Mouse (Mus musculus) embryonic facial prominence, embryonic 15.5 days (tissue): ENCODE measurements around the gene Foxd2. TPM values are rescaled to one million over a fixed set of nuclear protein-coding genes. Genes with fewer than 3 reads are reported as not detected.

Source experiments
- ATAC-seq: fragments of 200-750 bp; cut with Nextera tagmentation; 2 replicates; pipeline ENCODE4 v1.8.0; 2017; ENCODE audit warnings: low read depth, moderate TSS enrichment; ENCODE audit not compliant: insufficient number of reproducible peaks, low FRiP score, low TSS enrichment
- H3K27ac ChIP-seq: fragments of 300-500 bp; sonication (generic); replicated peaks from 2 replicates; pipeline ENCODE4 v1.5.1; 2015; ENCODE audit warnings: mild to moderate bottlenecking, inconsistent platforms
- H3K27me3 ChIP-seq: fragments of 300-500 bp; sonication (generic); 2 replicates; pipeline ENCODE4 v1.6.1; 2015; ENCODE audit warnings: inconsistent platforms
- H3K36me3 ChIP-seq: fragments of 300-500 bp; sonication (generic); 2 replicates; pipeline ENCODE4 v1.6.1; 2015; ENCODE audit warnings: mild to moderate bottlenecking, inconsistent platforms
- H3K4me1 ChIP-seq: fragments of 300-500 bp; sonication (generic); 2 replicates; pipeline ENCODE4 v1.6.1; 2015; ENCODE audit warnings: inconsistent platforms
- H3K4me2 ChIP-seq: fragments of 300-500 bp; sonication (generic); replicated peaks from 2 replicates; pipeline ENCODE4 v1.6.1; 2015; ENCODE audit warnings: mild to moderate bottlenecking, inconsistent platforms
- H3K4me3 ChIP-seq: fragments of 300-500 bp; sonication (generic); replicated peaks from 2 replicates; pipeline ENCODE4 v1.5.1; 2015; ENCODE audit warnings: mild to moderate bottlenecking, inconsistent platforms
- H3K9ac ChIP-seq: fragments of 300-500 bp; sonication (generic); 2 replicates; pipeline ENCODE4 v1.6.1; 2015; ENCODE audit warnings: inconsistent platforms
- H3K9me3 ChIP-seq: fragments of 300-500 bp; sonication (generic); replicated peaks from 2 replicates; pipeline ENCODE4 v1.6.1; 2016; ENCODE audit warnings: inconsistent platforms
- WGBS: fragments of 180-500 bp; shearing (Covaris S2); methylation state at CpG from one replicate; pipeline ENCODE4 v1.1.7; 2015; 5-methylcytosine and 5-hydroxymethylcytosine counted together
- polyA plus RNA-seq: library from polyadenylated mRNA; unstranded; fragments of >200 nt; fragmentation: Nextera tagmentation; extraction: Ambion mirVana; gene quantifications from 2 replicates; pipeline ENCODE4 v1.2.1, GENCODE M21; 2015

Foxd2 gene
- polyA plus RNA-seq, 1 experiment from 2014 or later: 1.8 TPM

DNA sequence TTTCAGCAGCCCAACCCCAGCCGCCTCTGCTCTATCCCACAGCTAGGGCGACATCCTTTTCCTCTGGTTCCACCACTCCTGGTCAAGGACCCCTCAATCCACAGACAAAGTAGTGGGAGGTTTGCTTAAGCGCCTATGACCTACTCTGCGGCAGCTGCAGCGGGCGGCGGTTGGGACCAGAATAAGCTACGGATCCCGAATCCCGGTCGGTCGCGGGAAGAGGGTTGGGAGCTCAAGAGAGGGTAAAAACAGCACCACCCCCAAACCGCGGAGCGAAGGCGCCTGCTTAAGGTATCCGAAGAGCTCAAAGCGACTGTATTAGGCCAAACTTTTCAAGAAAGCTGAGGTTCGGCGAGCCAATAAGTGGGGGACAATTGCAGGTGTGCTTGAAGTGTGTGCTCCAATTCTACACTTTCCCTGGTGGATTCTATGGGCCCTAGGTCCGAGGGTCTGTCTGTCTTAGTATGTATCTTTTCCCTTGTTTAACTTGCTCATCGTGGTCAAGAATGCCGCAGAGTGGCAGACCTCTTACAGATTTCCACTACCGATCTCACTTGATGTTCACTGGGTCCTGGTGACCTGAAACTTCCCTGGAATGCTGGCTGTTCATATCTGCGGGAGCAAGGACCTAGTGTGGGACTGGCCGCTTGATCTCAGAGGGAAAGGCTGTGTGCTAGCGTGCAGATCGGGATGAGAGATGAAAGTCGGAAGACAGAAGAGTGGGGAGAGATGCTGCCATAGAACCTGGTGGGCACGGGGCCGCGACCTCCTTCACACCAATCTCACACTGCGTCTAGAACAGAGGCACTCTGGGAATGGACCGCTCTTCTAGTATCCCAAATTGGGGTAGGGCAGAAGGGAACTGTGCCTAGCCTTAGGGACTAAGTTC, 4.3 kb upstream of the Foxd2 start:
- H3K27ac ChIP-seq: no peak overlapping the region
- peak overlapping the region; percentile 11; the same call in 1 of the 2 replicates for H3K4me3 ChIP-seq
- H3K9ac ChIP-seq: no peak overlapping the region
- peaks cover 91% of the 10 kb centered on the region for H3K27me3 ChIP-seq
- WGBS: 12% methylated on average over 35 of the region's 35 CpGs
- H3K4me2 ChIP-seq: peak overlapping the region; percentile 29; the same call in 1 of the 2 replicates
- H3K4me1 ChIP-seq: peaks cover 30% of the 10 kb centered on the region
- H3K9me3 ChIP-seq: no peaks in the 10 kb centered on the region
- no peaks in the 10 kb centered on the region for H3K36me3 ChIP-seq
- no peak for ATAC-seq

DNA sequence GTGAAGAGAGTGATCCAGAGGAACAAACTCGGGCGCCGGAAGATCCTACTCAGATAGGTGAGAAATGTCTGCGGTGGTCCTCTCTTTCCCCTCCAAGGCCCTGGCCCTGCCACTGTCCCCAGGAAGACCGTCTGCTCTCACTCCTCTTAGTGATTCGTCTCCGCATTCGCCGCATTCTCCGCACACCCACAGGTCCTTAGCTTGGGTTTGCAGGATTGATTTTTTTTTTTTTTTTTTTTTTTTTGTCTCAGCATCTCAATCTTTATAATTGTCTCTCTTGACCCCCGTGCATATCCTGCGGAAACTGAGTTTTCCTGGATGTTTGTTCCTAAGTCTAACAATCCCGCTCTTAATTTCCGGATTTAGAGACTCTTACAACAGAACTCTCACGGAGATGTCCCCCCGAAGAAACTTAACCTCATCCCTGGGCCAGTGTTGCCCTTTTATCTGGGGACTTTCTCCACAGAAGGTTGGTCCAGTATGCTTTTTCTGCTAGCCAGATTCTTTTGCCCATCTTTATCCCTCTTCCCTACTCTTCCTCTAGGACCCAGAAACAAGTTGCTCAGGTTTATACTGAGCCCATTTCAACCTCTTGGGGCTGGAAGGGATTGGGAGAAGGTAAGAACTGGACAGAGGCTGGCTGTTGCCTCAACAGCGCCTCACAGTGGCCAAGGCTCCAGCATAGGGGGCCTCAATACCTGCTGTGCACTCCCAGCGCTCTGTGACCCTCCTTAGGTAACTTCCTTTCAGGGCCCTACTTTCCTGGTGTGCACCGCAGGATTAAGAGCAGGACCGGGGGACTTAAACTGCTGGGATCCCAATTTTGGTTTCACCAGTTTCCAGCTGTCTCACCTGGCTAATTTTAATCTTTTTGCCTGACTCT, 1.2 kb upstream of the Foxd2 start:
- peaks cover 43% of the 10 kb centered on the region for H3K4me1 ChIP-seq
- peak overlapping the region; percentile 59 for H3K4me3 ChIP-seq
- H3K4me2 ChIP-seq: peak overlapping the region; percentile 92
- WGBS: 3% methylated on average over 20 of the region's 20 CpGs
- no peaks in the 10 kb centered on the region for H3K36me3 ChIP-seq
- H3K27ac ChIP-seq: 0 out of 2 replicates have a peak overlapping the region, but pooled peaks have one; percentile 83
- ATAC-seq: no peak
- no peaks in the 10 kb centered on the region for H3K9me3 ChIP-seq
- peak overlapping the region; percentile 24 for H3K9ac ChIP-seq
- peaks cover 97% of the 10 kb centered on the region for H3K27me3 ChIP-seq

DNA sequence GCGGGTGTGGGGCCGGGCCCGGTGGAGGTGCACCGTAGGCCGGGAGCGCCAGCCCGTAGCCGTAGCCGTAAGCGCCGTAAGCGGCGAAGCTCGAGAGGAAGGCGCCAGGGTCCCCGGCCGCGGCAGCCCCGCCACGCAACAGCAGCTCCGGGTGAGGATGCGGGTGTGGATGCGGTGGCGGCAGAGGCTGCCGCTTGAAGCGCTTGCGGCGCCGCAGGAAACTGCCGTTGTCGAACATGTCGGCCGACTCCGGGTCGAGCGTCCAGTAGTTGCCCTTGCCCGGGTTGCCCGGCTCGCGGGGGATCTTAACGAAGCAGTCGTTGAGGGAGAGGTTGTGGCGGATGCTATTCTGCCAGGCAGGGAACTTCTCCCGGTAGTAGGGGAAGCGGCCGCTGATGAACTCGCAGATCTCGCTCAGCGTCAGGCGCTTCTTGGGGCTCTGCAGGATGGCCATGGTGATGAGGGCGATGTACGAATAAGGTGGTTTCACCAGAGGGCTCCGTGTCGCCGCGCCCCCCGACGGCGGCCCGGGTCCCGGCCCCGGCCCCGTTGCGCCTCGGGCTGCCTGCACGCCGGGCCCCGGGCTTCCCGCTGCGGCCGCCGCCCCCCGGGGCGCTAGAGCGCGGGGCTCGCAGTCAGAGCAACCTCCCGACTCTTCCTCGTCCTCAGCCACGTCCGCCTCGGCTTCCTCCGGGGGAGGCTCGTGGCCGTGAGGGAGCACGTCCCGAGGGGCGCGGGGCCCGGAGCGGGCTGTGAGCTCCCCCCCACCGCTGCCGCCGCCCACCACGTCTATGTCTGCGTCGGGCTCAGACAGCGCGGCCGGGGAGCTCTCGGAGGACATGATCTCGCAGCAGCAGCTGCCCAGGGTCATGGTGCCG, 483 bp downstream of the Foxd2 start:
- Histone ChIP-seq H3K36me3 (no peaks in the 10 kb centered on the region), H3K4me2 (peak overlapping the region; percentile 92), H3K4me3 (peak overlapping the region; percentile 59), H3K27me3 (peaks cover 97% of the 10 kb centered on the region), H3K9me3 (no peaks in the 10 kb centered on the region), H3K9ac (peak overlapping the region; percentile 54), H3K27ac (peak overlapping the region; percentile 83), H3K4me1 (peaks cover 36% of the 10 kb centered on the region)
- WGBS: under 1% methylated on average over 93 of the region's 103 CpGs
- ATAC-seq: peak; percentile 1; the same call in 1 of the 2 replicates

DNA sequence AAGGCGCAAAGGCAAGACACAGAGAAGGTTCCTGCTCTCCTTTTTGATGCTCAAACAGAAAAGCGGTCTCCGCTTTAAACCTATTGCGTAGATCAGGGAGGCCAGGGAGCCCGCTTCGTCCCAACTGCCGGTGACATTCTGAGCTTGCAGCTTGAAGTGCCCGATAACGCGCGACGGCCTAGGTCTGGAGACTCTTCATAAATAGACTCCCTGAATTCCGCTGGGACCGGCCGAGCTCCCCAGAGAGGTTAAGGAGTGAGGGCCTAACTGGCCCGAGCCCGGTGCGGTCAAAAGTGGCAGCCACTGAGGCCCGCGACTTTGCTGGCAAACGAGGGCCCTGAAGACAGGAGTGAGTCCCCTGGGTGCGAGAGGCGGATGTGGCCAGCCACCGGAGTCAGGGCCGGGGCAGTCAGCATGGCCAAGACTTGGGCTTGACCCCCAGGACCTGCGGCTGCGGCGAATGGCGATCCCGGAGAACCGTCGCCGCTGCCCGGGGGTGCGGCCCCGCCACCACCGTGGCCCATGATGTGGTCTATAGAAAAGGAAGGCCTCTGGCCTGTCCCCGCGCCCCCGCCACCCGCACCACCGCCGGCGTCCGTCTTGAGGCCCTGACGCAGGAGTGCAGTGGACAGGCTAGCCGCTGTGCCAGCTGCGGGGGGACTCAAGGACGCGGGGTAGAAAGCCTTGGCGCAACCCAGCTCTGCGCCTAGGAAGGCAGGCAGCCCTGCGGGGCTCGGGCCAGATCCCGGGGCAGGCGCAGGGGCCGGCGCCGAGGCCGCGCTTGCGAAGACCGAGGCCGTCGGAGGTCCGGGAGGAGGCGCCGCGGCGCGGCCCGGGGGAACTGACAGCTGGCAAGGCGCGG, 1.4 kb downstream of the Foxd2 start:
- no peaks in the 10 kb centered on the region for H3K9me3 ChIP-seq
- peak overlapping the region; percentile 59 for H3K4me3 ChIP-seq
- no peak overlapping the region; the same call in 1 of the 2 replicates for H3K9ac ChIP-seq
- peak overlapping the region; percentile 92 for H3K4me2 ChIP-seq
- no peak overlapping the region; the same call in 1 of the 2 replicates for H3K27ac ChIP-seq
- peaks cover 96% of the 10 kb centered on the region for H3K27me3 ChIP-seq
- no peaks in the 10 kb centered on the region for H3K36me3 ChIP-seq
- H3K4me1 ChIP-seq: peaks cover 38% of the 10 kb centered on the region
- no peak for ATAC-seq
- 3% methylated on average over 70 of the region's 74 CpGs for WGBS

DNA sequence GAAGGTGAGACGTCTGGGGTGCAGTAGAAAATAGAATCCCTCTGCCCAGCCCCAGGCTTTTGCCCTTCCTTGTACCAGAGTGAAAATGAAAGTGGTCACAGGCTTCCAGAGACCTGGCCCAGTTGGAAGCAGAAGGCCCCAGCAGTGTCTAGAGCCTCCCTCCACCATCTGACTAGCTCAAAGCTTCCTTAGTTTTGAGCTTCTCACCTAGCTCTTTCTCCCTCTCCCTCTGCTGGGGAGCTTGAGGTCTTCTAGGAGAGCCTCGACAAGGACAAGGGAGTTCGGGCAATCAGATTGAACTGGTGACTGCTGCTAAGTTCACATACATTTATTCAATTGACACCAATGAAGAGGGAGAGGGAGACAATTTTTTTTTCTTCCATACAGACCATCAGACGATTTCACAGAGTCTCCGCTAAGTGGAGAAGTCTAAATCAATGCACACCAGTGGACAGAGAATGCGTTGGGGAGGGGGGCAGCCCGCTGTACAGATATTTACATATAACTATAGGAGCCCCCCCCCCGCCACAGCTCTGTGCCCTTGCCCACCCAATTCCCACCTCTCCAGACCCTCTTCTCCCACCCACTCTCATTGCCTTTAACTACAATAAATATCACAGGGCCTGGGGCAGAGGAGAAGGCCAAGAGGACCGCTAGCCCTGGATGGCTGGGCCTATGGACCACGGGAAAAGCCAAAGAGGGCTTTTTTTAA, 2.5 kb downstream of the Foxd2 start:
- peaks cover 43% of the 10 kb centered on the region for H3K4me1 ChIP-seq
- ATAC-seq: no peak
- no peaks in the 10 kb centered on the region for H3K9me3 ChIP-seq
- WGBS: 25% methylated on average over 10 of the region's 10 CpGs
- no peak overlapping the region for H3K9ac ChIP-seq
- H3K36me3 ChIP-seq: no peaks in the 10 kb centered on the region
- peak overlapping the region; percentile 59 for H3K4me3 ChIP-seq
- H3K4me2 ChIP-seq: peak overlapping the region; percentile 92
- H3K27me3 ChIP-seq: peaks cover 98% of the 10 kb centered on the region
- H3K27ac ChIP-seq: no peak overlapping the region

DNA sequence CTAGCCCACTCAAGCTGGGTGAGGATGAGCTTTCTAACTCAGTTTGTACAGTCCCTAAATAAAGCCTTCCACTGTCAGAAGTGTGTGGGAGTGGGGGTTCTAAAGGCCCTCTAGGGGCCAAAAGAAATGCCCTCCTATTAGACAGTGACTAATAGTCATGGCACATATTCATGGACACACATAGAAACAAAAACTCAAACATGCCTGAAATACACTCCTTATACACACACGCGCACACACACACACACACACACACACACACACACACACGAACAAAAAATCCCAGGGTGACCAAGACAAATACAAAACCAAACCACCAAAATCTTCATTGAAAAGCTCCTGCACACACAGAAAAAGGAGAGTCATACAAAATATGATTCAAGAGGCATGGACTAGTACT, 3.2 kb downstream of the Foxd2 start:
- H3K4me1 ChIP-seq: peaks cover 43% of the 10 kb centered on the region
- no peaks in the 10 kb centered on the region for H3K9me3 ChIP-seq
- H3K36me3 ChIP-seq: no peaks in the 10 kb centered on the region
- H3K27ac ChIP-seq: no peak overlapping the region
- H3K4me2 ChIP-seq: peak overlapping the region; percentile 92; the same call in 1 of the 2 replicates
- H3K4me3 ChIP-seq: peak overlapping the region; percentile 59
- ATAC-seq: no peak
- peaks cover 98% of the 10 kb centered on the region for H3K27me3 ChIP-seq
- no peak overlapping the region for H3K9ac ChIP-seq
- 63% methylated on average over 3 of the region's 3 CpGs for WGBS

DNA sequence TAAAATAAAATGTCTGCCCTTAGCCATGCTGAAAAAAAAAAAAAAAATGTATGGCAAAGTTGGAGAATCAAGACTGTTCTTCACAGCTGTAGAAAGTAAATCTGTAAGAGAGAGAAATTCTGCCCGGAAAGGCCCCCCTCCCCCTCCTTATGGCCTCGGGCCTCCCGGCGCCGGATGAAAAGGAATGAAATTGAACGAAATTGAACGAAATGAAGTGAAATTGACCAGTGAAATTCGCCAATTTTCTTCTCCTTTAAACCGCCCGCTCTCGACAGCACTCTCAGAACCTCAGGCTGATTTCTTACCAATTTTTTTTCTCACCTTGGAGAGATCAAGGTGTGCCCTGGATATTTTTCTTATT, 5.3 kb downstream of the Foxd2 start:
- Histone ChIP-seq H3K27me3 (peaks cover 98% of the 10 kb centered on the region), H3K4me3 (peak overlapping the region; percentile 33; the same call in 1 of the 2 replicates), H3K4me2 (peak overlapping the region; percentile 45), H3K9ac (no peak overlapping the region), H3K36me3 (no peaks in the 10 kb centered on the region), H3K4me1 (peaks cover 31% of the 10 kb centered on the region), H3K9me3 (no peaks in the 10 kb centered on the region), H3K27ac (no peak overlapping the region)
- 11% methylated on average over 11 of the region's 11 CpGs for WGBS
- ATAC-seq: no peak

DNA sequence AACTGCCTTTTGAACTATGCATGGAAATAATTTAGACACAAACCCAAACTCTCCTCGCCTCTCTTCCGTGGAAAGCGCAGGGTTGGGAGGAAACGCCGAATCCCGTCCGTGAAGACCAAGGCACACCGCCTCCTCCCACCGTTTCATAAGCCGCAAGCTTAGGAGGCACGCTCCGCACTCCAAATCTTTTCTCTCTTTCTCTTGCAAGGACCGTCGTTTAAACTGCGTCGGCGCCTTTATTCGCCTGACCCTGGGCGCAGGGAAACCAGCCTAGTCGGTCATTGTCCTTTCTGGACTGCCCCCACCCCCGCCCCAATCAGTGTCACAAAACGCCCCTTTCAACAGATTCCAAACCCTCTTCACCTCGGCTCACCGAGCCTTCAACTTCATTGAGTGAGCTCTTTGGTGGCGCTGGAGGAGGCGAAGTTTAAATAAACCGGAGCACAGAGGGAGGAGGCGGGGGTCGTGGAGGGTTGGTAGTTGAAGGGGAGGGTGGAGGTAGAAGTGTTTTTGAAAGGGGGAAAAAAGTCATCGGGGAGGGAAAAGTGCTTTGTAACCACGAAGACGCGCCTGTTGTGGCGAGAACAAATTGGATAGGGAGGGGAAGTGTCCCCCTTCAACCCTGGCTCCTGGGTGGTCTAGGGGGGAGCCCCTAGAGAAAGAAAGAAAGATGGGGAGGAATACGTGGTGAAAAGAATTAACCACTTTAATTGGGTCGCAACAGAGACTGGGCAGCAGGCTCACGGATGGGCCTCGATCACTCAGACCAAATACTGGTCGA, 5.8 kb downstream of the Foxd2 start:
- H3K9ac ChIP-seq: no peak overlapping the region
- peaks cover 98% of the 10 kb centered on the region for H3K27me3 ChIP-seq
- H3K4me1 ChIP-seq: peaks cover 26% of the 10 kb centered on the region
- H3K4me2 ChIP-seq: peak overlapping the region; percentile 45
- no peaks in the 10 kb centered on the region for H3K36me3 ChIP-seq
- H3K4me3 ChIP-seq: peak overlapping the region; percentile 33
- no peak overlapping the region for H3K27ac ChIP-seq
- no peak for ATAC-seq
- no peaks in the 10 kb centered on the region for H3K9me3 ChIP-seq
- WGBS: 2% methylated on average over 39 of the region's 39 CpGs
